Mouse (Mus musculus): ENCODE measurements around the gene Retnlb.

GRCm38 (mm10) chr16:48777254-48777653 is 39.4 kb upstream of the Retnlb start:
- TF ChIP-seq CTCF (IDR thresholded peaks at IDR 0.05; ENCODE audit: low read depth) = no peak
- TF ChIP-seq EP300 (IDR thresholded peaks at IDR 0.05; ENCODE audit: low read depth) = no peak
